Mouse (Mus musculus) CD8-positive naive resting alpha-beta T cell, adult 2 months (primary cell): ENCODE measurements around the gene Gm6482.
"Not testable (repeated sequence)": the region's sequence is repeated elsewhere in the genome, so short reads cannot be mapped to it uniquely, and the experiment has no call there.

Experiments
- DNase-seq, 2 experiments: peaks; one replicate each; pipeline ENCODE4 v3.0.0; 2022; ENCODE audit warnings: low read depth in 2 of 2, low spot score in 2 of 2

Gm6482 gene

DNA sequence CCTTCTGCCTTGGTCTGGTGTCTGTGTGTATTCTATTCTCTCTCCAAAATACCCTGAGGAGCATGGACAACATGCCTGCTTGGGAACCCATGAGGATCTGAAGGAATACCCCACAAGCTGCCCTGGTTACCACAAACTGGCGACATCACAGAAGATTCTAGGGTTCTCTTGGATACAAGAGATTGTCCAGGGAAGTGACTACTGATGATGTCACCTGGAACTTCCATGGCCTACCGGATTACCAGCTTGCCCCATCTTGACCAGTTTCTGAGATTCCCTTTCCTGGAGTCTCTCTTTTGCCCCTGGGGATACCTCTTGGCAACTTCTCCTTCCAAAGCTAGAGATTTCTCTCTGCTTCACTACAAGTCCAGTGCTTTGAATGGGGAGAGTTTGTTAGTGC, at the start of gene Gm6482:
Gm6482 (minus strand) TSS at position 101 of the 400 bp plus-strand sequence.
- DNase-seq = not testable (repeated sequence)

DNA sequence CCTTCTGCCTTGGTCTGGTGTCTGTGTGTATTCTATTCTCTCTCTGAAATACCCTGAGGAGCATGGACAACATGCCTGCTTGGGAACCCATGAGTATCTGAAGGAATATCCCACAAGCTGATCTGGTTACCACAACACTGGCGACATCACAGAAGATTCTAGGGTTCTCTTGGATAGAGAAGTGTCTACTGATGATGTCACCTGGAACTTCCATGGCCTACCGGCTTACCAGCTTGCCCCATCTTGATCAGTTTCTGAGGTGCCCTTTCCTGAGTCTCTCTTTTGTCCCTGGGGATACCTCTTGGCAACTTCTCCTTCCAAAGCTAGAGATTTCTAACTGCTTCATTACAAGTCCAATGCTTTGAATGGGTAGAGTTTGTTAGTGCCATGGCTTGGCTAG, 45.3 kb upstream of the Gm6482 start, which contains the start of gene Gm7954:
Gm7954 (minus strand) TSS at position 101 of the 400 bp plus-strand sequence.
- DNase-seq = not testable (repeated sequence)

DNA sequence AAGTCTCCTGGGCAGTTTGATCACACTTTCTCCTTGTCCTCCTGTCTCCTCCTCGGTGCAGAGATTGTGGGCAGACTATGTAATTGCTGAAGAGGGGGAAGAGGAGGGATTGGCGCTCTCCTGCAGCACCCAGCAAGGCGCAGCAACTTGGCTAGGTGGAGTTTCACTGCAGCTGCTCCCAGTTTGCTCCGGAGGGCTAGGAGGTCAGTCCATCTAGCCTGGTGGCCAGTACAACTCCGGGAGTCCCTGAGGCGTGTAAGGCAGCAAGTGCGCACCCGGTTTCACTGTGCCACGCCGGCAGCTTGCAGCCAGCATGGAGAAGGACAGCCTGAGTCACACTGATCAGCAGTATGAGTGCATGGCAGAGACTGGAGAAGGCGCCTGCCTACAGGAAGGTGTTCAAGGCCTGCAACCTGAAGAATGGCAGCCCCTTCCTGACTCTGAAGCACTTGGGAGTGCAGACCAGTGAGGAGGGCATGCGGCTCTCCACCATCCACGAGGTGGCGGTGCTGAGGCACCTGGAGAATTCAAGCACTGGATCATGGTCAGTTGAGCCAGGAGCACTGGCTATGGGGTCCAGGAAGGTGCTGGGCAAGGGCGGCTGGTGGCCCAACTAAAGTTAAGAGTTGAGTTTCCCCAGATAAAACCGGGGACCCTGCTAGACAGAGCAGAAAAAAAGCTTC, 17.5 kb upstream of the Gm6482 start:
- not testable (repeated sequence) for DNase-seq

DNA sequence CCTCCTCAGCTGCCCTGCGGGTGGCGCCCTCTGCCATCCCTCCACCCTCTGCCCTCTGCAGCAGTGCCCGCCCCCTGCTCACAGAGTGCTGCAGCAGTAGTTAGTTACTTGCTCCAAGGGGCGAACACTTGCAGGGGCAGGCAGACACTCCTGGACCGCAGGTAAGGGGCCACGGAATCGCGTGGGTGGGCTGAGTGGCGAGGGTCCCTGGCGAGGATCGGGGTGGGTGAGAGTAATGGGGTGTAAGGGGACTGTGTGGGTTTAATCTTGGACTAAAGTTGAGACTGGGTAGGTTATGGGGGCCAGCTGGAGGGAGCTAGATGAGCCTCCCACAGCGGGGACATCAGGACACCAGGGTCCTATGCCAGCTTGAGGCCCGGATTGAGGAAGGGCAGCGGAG, 16.6 kb upstream of the Gm6482 start:
- DNase-seq = not testable (repeated sequence)

DNA sequence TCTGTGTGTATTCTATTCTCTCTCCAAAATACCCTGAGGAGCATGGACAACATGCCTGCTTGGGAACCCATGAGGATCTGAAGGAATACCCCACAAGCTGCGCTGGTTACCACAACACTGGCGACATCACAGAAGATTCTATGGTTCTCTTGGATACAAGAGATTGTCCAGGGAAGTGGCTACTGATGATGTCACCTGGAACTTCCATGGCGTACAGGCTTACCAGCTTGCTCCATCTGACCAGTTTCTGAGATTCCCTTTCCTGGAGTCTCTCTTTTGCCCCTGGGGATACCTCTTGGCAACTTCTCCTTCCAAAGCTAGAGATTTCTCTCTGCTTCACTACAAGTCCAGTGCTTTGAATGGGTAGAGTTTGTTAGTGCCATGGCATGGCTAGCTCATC, 21.8 kb downstream of the Gm6482 start, which contains the start of gene Gm7945:
Gm7945 (minus strand) TSS at position 101 of the 400 bp plus-strand sequence.
- DNase-seq = not testable (repeated sequence)
